ENCODE assay signal across 22 mouse cellular contexts in the genomic region with DNA sequence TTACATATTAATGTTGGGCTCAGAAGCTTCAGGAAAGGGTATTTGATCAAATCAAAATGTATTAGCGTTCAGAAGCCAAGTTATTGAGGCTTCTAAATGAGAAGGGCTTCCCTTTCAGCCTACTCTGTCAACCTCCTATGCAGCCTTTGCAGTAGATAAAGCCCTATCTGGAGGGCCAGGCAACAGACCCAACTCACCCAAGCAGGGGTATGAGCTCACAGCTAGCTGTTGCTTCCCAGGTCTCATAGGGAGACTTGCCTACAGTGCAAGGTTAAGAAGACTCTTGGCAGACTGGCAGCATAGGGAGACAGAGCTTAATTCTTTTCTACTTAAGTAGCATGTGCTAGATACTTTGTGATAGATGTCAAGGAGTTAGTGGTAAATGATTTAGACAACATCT.
DNase-seq lines count a peak whose midpoint lies in the region; ATAC-seq and TF ChIP-seq lines count a peak whose summit lies in the region.
"Had no signal": no experiment of that assay in that cellular context is flagged by ENCODE, and none has a peak within 500 bp of the region (broad histone marks: within the 10 kb centered on the region; RNA-seq: fewer than 3 reads in every experiment).

No protein-coding gene starts in this region.

- no peak for TF ChIP-seq CTCF in heart, postnatal 0 days (IDR thresholded peaks at IDR 0.05; ENCODE audit: low read depth)
- TF ChIP-seq CTCF in liver, embryonic 14.5 days (IDR thresholded peaks at IDR 0.05; ENCODE audit: low read depth), result no peak

- H3K27me3 ChIP-seq in heart, postnatal 0 days (ENCODE audit: control insufficient read depth, insufficient read depth, low read length), result no peaks in the 10 kb centered on the region
- no peaks in the 10 kb centered on the region for H3K27me3 ChIP-seq in liver, embryonic 11.5 days (replicated peaks; ENCODE audit: control insufficient read depth, insufficient read depth, low read length)
- H3K27me3 ChIP-seq in liver, embryonic 12.5 days (replicated peaks), result no peaks in the 10 kb centered on the region
- H3K27me3 ChIP-seq in liver, embryonic 14.5 days (ENCODE audit: control insufficient read depth, insufficient read depth, low read length), result no peaks in the 10 kb centered on the region
- no peaks in the 10 kb centered on the region for H3K27me3 ChIP-seq in kidney, embryonic 16.5 days (ENCODE audit: insufficient read depth, low read length)
- H3K27me3 ChIP-seq: embryonic facial prominence, embryonic 13.5 days; embryonic facial prominence, embryonic 15.5 days; forebrain, embryonic 12.5 days had no signal

- H3K4me3 ChIP-seq in heart, postnatal 0 days (ENCODE audit: low read depth, low read length), result no peak overlapping the region
- no peak overlapping the region for H3K4me3 ChIP-seq in liver, embryonic 11.5 days (ENCODE audit: low read depth, low read length)
- H3K4me3 ChIP-seq in liver, embryonic 12.5 days, result no peak overlapping the region
- no peak overlapping the region for H3K4me3 ChIP-seq in liver, embryonic 14.5 days (ENCODE audit: insufficient read depth in 1 of 2, low read depth in 2 of 2, low read length in 2 of 2)
- no peak overlapping the region for H3K4me3 ChIP-seq in kidney, embryonic 16.5 days (ENCODE audit: low read length)
- H3K4me3 ChIP-seq: embryonic facial prominence, embryonic 13.5 days; embryonic facial prominence, embryonic 15.5 days; erythroblast, embryonic 14.5 days; forebrain, embryonic 10.5 days; forebrain, embryonic 12.5 days had no signal

- H3K9ac ChIP-seq in heart, postnatal 0 days (replicated peaks; ENCODE audit: low read depth, low read length), result no peak overlapping the region
- no peak overlapping the region for H3K9ac ChIP-seq in liver, embryonic 11.5 days (ENCODE audit: low read depth, low read length)
- H3K9ac ChIP-seq in liver, embryonic 12.5 days, result no peak overlapping the region
- H3K9ac ChIP-seq in liver, embryonic 14.5 days (replicated peaks), result no peak overlapping the region
- H3K9ac ChIP-seq in kidney, embryonic 16.5 days (replicated peaks; ENCODE audit: low read length), result no peak overlapping the region
- H3K9ac ChIP-seq: embryonic facial prominence, embryonic 13.5 days; embryonic facial prominence, embryonic 15.5 days; forebrain, embryonic 12.5 days had no signal

- ATAC-seq in heart, postnatal 0 days (ENCODE audit: insufficient read depth, low read depth), result no peak
- peak; percentile 93 for ATAC-seq in liver, embryonic 11.5 days (replicated peaks; ENCODE audit: low FRiP score)
- ATAC-seq in liver, embryonic 12.5 days, result peak; percentile 87
- ATAC-seq in liver, embryonic 14.5 days (ENCODE audit: insufficient read depth), result peak; percentile 56
- no peak for ATAC-seq in kidney, embryonic 16.5 days (ENCODE audit: low FRiP score, low TSS enrichment)
- ATAC-seq: forebrain, embryonic 14.5 days had no signal

- TF ChIP-seq EP300 in heart, postnatal 0 days (IDR thresholded peaks at IDR 0.05; ENCODE audit: low read depth), result no peak
- TF ChIP-seq EP300 in liver, embryonic 14.5 days (IDR thresholded peaks at IDR 0.05; ENCODE audit: low read depth), result no peak

- WGBS in heart, postnatal 0 days, result 79% methylated on average over 1 of the region's 1 CpGs
- WGBS in liver, embryonic 11.5 days, result 48% methylated on average over 1 of the region's 1 CpGs
- WGBS in liver, embryonic 12.5 days (ENCODE audit: insufficient replicate concordance), result 28% methylated on average over 1 of the region's 1 CpGs
- WGBS in liver, embryonic 14.5 days (ENCODE audit: insufficient replicate concordance), result 3% methylated on average over 1 of the region's 1 CpGs
- WGBS in kidney, embryonic 16.5 days, result 89% methylated on average over 1 of the region's 1 CpGs

- peak overlapping the region; percentile 28; the same call in 1 of the 2 replicates for H3K27ac ChIP-seq in heart, postnatal 0 days (ENCODE audit: low read depth)
- no peak overlapping the region for H3K27ac ChIP-seq in liver, embryonic 11.5 days (ENCODE audit: low read depth, low read length)
- H3K27ac ChIP-seq in liver, embryonic 12.5 days, result no peak overlapping the region
- H3K27ac ChIP-seq in liver, embryonic 14.5 days, result no peak overlapping the region
- no peak overlapping the region for H3K27ac ChIP-seq in kidney, embryonic 16.5 days (ENCODE audit: low read length)
- H3K27ac ChIP-seq: embryonic facial prominence, embryonic 13.5 days; embryonic facial prominence, embryonic 15.5 days; forebrain, embryonic 10.5 days; forebrain, embryonic 12.5 days had no signal

- peaks cover 12% of the 10 kb centered on the region; the same call in 1 of the 2 replicates for H3K4me1 ChIP-seq in heart, postnatal 0 days (ENCODE audit: control insufficient read depth, insufficient read depth)
- no peaks in the 10 kb centered on the region for H3K4me1 ChIP-seq in liver, embryonic 11.5 days (replicated peaks; ENCODE audit: control insufficient read depth, insufficient read depth, low read length)
- H3K4me1 ChIP-seq in liver, embryonic 12.5 days, result peaks cover 16% of the 10 kb centered on the region
- peaks cover 0 to 4% of the 10 kb centered on the region in 2 experiments; a peak in 1 of 4 replicates for H3K4me1 ChIP-seq in liver, embryonic 14.5 days (replicated peaks; ENCODE audit: control insufficient read depth in 2 of 2, insufficient read depth in 2 of 2, low read length in 1 of 2)
- H3K4me1 ChIP-seq in kidney, embryonic 16.5 days (ENCODE audit: insufficient read depth, low read length), result no peaks in the 10 kb centered on the region
- H3K4me1 ChIP-seq: embryonic facial prominence, embryonic 13.5 days; embryonic facial prominence, embryonic 15.5 days; forebrain, embryonic 10.5 days; forebrain, embryonic 12.5 days had no signal

- no peak overlapping the region for H3K4me2 ChIP-seq in heart, postnatal 0 days (ENCODE audit: low read depth, low read length)
- no peak overlapping the region for H3K4me2 ChIP-seq in liver, embryonic 11.5 days
- H3K4me2 ChIP-seq in liver, embryonic 12.5 days, result no peak overlapping the region
- H3K4me2 ChIP-seq in liver, embryonic 14.5 days (ENCODE audit: low read depth), result no peak overlapping the region
- H3K4me2 ChIP-seq in kidney, embryonic 16.5 days (replicated peaks; ENCODE audit: low read depth, low read length), result no peak overlapping the region
- H3K4me2 ChIP-seq: embryonic facial prominence, embryonic 13.5 days; embryonic facial prominence, embryonic 15.5 days; forebrain, embryonic 12.5 days had no signal

- no peaks in the 10 kb centered on the region for H3K9me3 ChIP-seq in heart, postnatal 0 days (replicated peaks; ENCODE audit: control insufficient read depth, low read length)
- H3K9me3 ChIP-seq in liver, embryonic 11.5 days (ENCODE audit: control insufficient read depth, low read length), result no peaks in the 10 kb centered on the region
- no peaks in the 10 kb centered on the region for H3K9me3 ChIP-seq in liver, embryonic 12.5 days (replicated peaks)
- no peaks in the 10 kb centered on the region for H3K9me3 ChIP-seq in liver, embryonic 14.5 days (ENCODE audit: control insufficient read depth, low read length)
- H3K9me3 ChIP-seq in kidney, embryonic 16.5 days (ENCODE audit: low read length), result peaks cover 5% of the 10 kb centered on the region; the same call in 1 of the 2 replicates
- H3K9me3 ChIP-seq: embryonic facial prominence, embryonic 15.5 days; forebrain, embryonic 10.5 days; forebrain, embryonic 12.5 days had no signal

- H3K36me3 ChIP-seq in heart, postnatal 0 days (replicated peaks; ENCODE audit: control insufficient read depth, insufficient read depth, low read length), result no peaks in the 10 kb centered on the region
- H3K36me3 ChIP-seq in liver, embryonic 11.5 days (ENCODE audit: control insufficient read depth, insufficient read depth, low read length), result no peaks in the 10 kb centered on the region
- H3K36me3 ChIP-seq in liver, embryonic 12.5 days, result no peaks in the 10 kb centered on the region
- no peaks in the 10 kb centered on the region for H3K36me3 ChIP-seq in liver, embryonic 14.5 days (replicated peaks; ENCODE audit: control insufficient read depth, insufficient read depth, low read depth)
- H3K36me3 ChIP-seq in kidney, embryonic 16.5 days (ENCODE audit: insufficient read depth, low read length), result 0 out of 2 replicates have a peak, but pooled peaks cover 5% of the 10 kb centered on the region
- H3K36me3 ChIP-seq: forebrain, embryonic 10.5 days; forebrain, embryonic 12.5 days had no signal

- no peak for DNase-seq in heart, postnatal 0 days (ENCODE audit: low spot score)
- DNase-seq in heart, postnatal 4 days, result no peak
- DNase-seq in liver, embryonic 11.5 days (ENCODE audit: low spot score), result no peak
- no peak for DNase-seq in liver, embryonic 14.5 days (ENCODE audit: low read depth in 3 of 3, low spot score in 3 of 3)
- no peak for DNase-seq in thymus, adult 18-20 months
- DNase-seq: adrenal gland, postnatal 10 days; adrenal gland, postnatal 25 days; cerebellum, adult 11 months; cerebellum, adult 18-20 months; cerebellum, adult 8-10 months; cerebellum, adult 9-11 months; cerebellum, postnatal 14 days; cerebellum, postnatal 36 days; embryo, embryonic 11 days had no signal

Comparison
In these comparisons a context has a peak if more than half of its experiments do, and no peak if none do; other contexts are left out.
1. ATAC-seq: peak in liver, embryonic 11.5 days (single experiment), liver, embryonic 12.5 days (single experiment) and liver, embryonic 14.5 days (single experiment); none in heart, postnatal 0 days (single experiment) and kidney, embryonic 16.5 days (single experiment).